Mouse (Mus musculus): ENCODE measurements around the gene Nkx2-3.

Nkx2-3 gene

GRCm38 (mm10) chr19:43605666-43606551 lies 6.2 kb upstream of the Nkx2-3 start:
- no peak for DNase-seq

- DNase-seq = no peak
Measured at GRCm38 (mm10) chr19:43606552-43607530, 5.3 kb upstream of the Nkx2-3 start.

GRCm38 (mm10) chr19:43607842-43608680 lies 4.1 kb upstream of the Nkx2-3 start:
- no peak for DNase-seq

- DNase-seq = no peak
Measured at GRCm38 (mm10) chr19:43608711-43609457, 3.2 kb upstream of the Nkx2-3 start.

GRCm38 (mm10) chr19:43609458-43610330 lies 2.4 kb upstream of the Nkx2-3 start:
- DNase-seq = no peak

GRCm38 (mm10) chr19:43610341-43610848 lies 1.7 kb upstream of the Nkx2-3 start:
- no peak for DNase-seq

- DNase-seq = no peak
Measured at GRCm38 (mm10) chr19:43611110-43611509, 1.0 kb upstream of the Nkx2-3 start.

- DNase-seq = no peak
Measured at GRCm38 (mm10) chr19:43611561-43611960, 564 bp upstream of the Nkx2-3 start.

- no peak for DNase-seq
Measured at GRCm38 (mm10) chr19:43612501-43612971, 411 bp downstream of the Nkx2-3 start.

- no peak for DNase-seq
Measured at GRCm38 (mm10) chr19:43613293-43614130, 1.4 kb downstream of the Nkx2-3 start.

- DNase-seq = no peak
Measured at GRCm38 (mm10) chr19:43614341-43615073, 2.4 kb downstream of the Nkx2-3 start.

- no peak for DNase-seq
Measured at GRCm38 (mm10) chr19:43615074-43615445, 2.9 kb downstream of the Nkx2-3 start.

- DNase-seq = no peak
Measured at GRCm38 (mm10) chr19:43615571-43616414, 3.7 kb downstream of the Nkx2-3 start.

- no peak for DNase-seq
Measured at GRCm38 (mm10) chr19:43616415-43616861, 4.3 kb downstream of the Nkx2-3 start.

GRCm38 (mm10) chr19:43616889-43617288 lies 4.8 kb downstream of the Nkx2-3 start:
- DNase-seq = no peak

- DNase-seq = no peak
Measured at GRCm38 (mm10) chr19:43617761-43618349, 5.7 kb downstream of the Nkx2-3 start.

GRCm38 (mm10) chr19:43618505-43619030 lies 6.4 kb downstream of the Nkx2-3 start:
- no peak for DNase-seq

Data from lung, postnatal 4 days (tissue).